Mouse (Mus musculus): ENCODE measurements around the gene Lingo3.

DNA sequence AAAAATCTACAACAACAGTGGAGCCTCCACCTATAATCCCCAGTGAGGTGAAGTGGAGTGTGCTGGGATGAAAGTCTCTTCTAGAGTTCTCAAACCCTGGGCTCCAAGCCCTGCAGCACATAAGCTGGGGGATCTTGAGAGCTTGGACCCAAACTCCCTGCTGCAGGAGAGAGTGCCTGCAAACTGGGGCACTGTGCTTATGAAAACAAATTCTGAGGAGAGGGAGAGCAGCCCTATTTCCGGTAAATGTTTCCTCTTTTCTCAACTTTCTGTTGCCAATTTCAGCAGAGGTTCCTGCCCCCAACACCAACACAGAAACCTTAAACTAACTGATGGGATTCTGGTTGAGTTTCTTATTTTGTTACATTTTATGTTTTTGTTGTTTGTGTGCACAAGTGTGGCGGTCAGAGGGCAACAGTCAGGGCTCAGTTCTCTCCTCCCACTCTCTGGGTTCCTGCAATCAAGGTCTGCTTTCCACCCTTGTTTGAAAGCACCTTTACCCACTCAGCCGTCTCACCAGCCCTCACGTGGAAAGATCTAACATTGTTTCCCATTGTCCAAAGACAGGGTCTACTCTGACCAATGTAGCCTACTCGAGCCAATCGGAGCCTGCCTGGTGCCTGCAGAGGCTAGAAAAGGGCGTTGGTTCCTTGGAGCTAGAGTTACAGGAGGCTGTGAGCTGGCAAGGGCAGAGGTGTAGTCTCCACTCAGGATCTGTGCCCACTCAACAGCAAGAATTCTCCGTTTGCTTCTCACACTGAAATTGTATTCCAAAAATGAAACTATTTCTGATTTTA is 19.8 kb downstream of the Lingo3 start:
- TF ChIP-seq EP300 (IDR thresholded peaks at IDR 0.05; ENCODE audit: low read depth in 1 of 2, low read length in 2 of 2), result peak in 1 of 2 experiments; percentile 40; a peak in 1 of 4 replicates
- TF ChIP-seq SMC3 (IDR thresholded peaks at IDR 0.05; ENCODE audit: low read depth, low read length), result no peak
- TF ChIP-seq KAT2A (conservative IDR thresholded peaks at IDR 0.05; ENCODE audit: low read depth, low read length), result no peak
- TF ChIP-seq MAX (IDR thresholded peaks at IDR 0.05; ENCODE audit: low read length), result no peak; the same call in 1 of the 2 replicates
- TF ChIP-seq POLR2A (IDR thresholded peaks at IDR 0.05; ENCODE audit: control insufficient read depth in 1 of 2, insufficient read depth in 1 of 2, low read depth in 1 of 2, low read length in 2 of 2, poor library complexity in 1 of 2), result peak; percentile 33 to 43; a peak in 1 of 4 replicates
- 0 out of 2 replicates have a peak, but pooled peaks have one; percentile 23 for TF ChIP-seq RCOR1 (IDR thresholded peaks at IDR 0.05; ENCODE audit: low read depth, low read length)
- TF ChIP-seq CTCF (IDR thresholded peaks at IDR 0.05 in 2 of 3, conservative IDR thresholded peaks at IDR 0.05 in 1 of 3; ENCODE audit: control insufficient read depth in 1 of 3, insufficient read depth in 1 of 3, low read depth in 2 of 3, low read length in 3 of 3, poor library complexity in 1 of 3, severe bottlenecking in 1 of 3), result no peak
- TF ChIP-seq MAFK (IDR thresholded peaks at IDR 0.05; ENCODE audit: borderline replicate concordance, low read depth, low read length), result no peak
- TF ChIP-seq RAD21 (IDR thresholded peaks at IDR 0.05; ENCODE audit: low read depth, low read length), result no peak

Measured in MEL (cell line).